Mouse (Mus musculus): ENCODE measurements around the gene 4930505A04Rik.

GRCm38 (mm10) chr11:30394351-30394750 lies 77.3 kb downstream of the 4930505A04Rik start:
- TF ChIP-seq POLR2A (IDR thresholded peaks at IDR 0.05; ENCODE audit: control insufficient read depth, extremely low read depth, insufficient read depth, low read length, poor library complexity) (no peak), CTCF (IDR thresholded peaks at IDR 0.05; ENCODE audit: borderline replicate concordance, control insufficient read depth, extremely low read depth, insufficient read depth, low read length, poor library complexity) (no peak)

Measured in thymus, adult 2 months (tissue).